Mouse (Mus musculus) cerebellum, adult 2 months (tissue): Measurements from ENCODE around the gene Nek3. TPM values are rescaled to one million over a fixed set of nuclear protein-coding genes. Genes with fewer than 3 reads are reported as not detected.

ENCODE experiments used
- DNase-seq, 2 experiments: peaks; one replicate each; pipeline ENCODE4 v3.0.0; 2021
- H3K27ac ChIP-seq: fragments of 200-500 bp; 2 replicates; pipeline ENCODE4 v1.5.1; 2012; ENCODE audit warnings: low read length, control low read depth, inconsistent platforms; ENCODE audit not compliant: insufficient read depth
- H3K27me3 ChIP-seq: fragments of 200-500 bp; 2 replicates; pipeline ENCODE4 v1.6.1; 2012; ENCODE audit warnings: inconsistent platforms, mild to moderate bottlenecking, low read length, moderate library complexity; ENCODE audit not compliant: control insufficient read depth, insufficient read depth
- H3K4me1 ChIP-seq: fragments of 200-500 bp; 2 replicates; pipeline ENCODE4 v1.6.1; 2011; ENCODE audit warnings: low read length; ENCODE audit not compliant: control insufficient read depth, insufficient read depth
- H3K4me3 ChIP-seq: fragments of 200-500 bp; replicated peaks from 2 replicates; pipeline ENCODE3; 2011; ENCODE audit warnings: mild to moderate bottlenecking, low read depth, low read length, control low read depth; ENCODE audit not compliant: insufficient read depth
- CTCF ChIP-seq: fragments of 200-500 bp; IDR thresholded peaks from 2 replicates; pipeline ENCODE4 v1.5.1; 2011; ENCODE audit warnings: low read depth, mild to moderate bottlenecking, control low read depth, low read length, moderate library complexity, borderline replicate concordance; ENCODE audit not compliant: insufficient read depth
- POLR2A ChIP-seq: fragments of 200-500 bp; IDR thresholded peaks from 2 replicates; pipeline ENCODE4 v1.6.1; 2011; ENCODE audit warnings: low read length, control low read depth, borderline replicate concordance; ENCODE audit not compliant: insufficient read depth
- WGBS: fragments of 180-500 bp; shearing (Covaris S2); methylation state at CpG from one replicate; pipeline ENCODE4 v1.1.7; 2018; 5-methylcytosine and 5-hydroxymethylcytosine counted together
- polyA plus RNA-seq: library from polyadenylated mRNA; depleted of rRNA; stranded (reverse); fragments of >200 nt; gene quantifications from 2 replicates; pipeline ENCODE4 v1.2.3, GENCODE M21; 2012; rRNA removed

Gene Nek3
- polyA plus RNA-seq, 1 experiment, result 7.0 TPM

GRCm38 (mm10) chr8:22091568-22091967 lies 74.7 kb downstream of the Nek3 start:
- 39% methylated on average over 8 of the region's 8 CpGs for WGBS
- no peak overlapping the region for H3K4me3 ChIP-seq
- H3K27me3 ChIP-seq, result no peaks in the 10 kb centered on the region
- no peak for DNase-seq
- TF ChIP-seq POLR2A (no peak), CTCF (0 out of 2 replicates have a peak, but pooled peaks have one; percentile 12)
- no peak overlapping the region for H3K27ac ChIP-seq
- no peaks in the 10 kb centered on the region for H3K4me1 ChIP-seq

DNA sequence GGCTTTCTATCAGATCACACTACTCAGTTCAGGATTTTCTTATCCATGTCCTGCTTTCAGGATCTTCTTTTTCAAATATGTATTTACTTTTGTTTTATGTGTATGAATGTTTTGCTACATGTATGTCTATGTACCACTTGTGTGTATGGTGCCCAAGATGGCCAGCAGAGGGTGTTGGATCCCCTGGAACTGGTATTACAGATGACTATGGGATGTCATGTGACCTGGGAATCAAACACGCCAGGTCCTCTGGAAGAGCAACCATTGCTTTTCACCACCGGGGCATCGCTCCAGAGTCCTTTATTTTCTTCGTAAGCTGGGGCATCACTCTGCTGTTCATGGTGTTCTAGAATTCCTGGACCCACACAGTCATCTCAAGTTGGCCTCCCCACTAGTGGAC lies 77.0 kb downstream of the Nek3 start:
- no peaks in the 10 kb centered on the region for H3K27me3 ChIP-seq
- H3K4me3 ChIP-seq, result no peak overlapping the region
- TF ChIP-seq CTCF (no peak), POLR2A (no peak)
- no peak for DNase-seq
- WGBS, result 93% methylated on average over 4 of the region's 4 CpGs
- no peaks in the 10 kb centered on the region for H3K4me1 ChIP-seq
- H3K27ac ChIP-seq, result no peak overlapping the region

GRCm38 (mm10) chr8:22079313-22080007 lies 86.8 kb downstream of the Nek3 start:
- no peak overlapping the region for H3K27ac ChIP-seq
- H3K27me3 ChIP-seq, result no peaks in the 10 kb centered on the region
- no peak for TF ChIP-seq CTCF
- no peak for TF ChIP-seq POLR2A
- WGBS, result 85% methylated on average over 9 of the region's 9 CpGs
- H3K4me1 ChIP-seq, result no peaks in the 10 kb centered on the region
- no peak for DNase-seq
- H3K4me3 ChIP-seq, result no peak overlapping the region

Other genes starting within 250 kb of the Nek3 start
- not detected in 2 replicates for gene Defb15, start 233.7 kb downstream of the Nek3 start, polyA plus RNA-seq
- not detected in 2 replicates for gene Defb35, start 228.1 kb downstream of the Nek3 start, polyA plus RNA-seq
- not detected in 2 replicates for gene Defb13, start 219.7 kb downstream of the Nek3 start, polyA plus RNA-seq
- not detected in 2 replicates for gene Fam90a1a, start 207.7 kb downstream of the Nek3 start, polyA plus RNA-seq
- not detected in 2 replicates for gene Ccdc70, start 196.7 kb downstream of the Nek3 start, polyA plus RNA-seq
- gene Atp7b, start 106.1 kb downstream of the Nek3 start, polyA plus RNA-seq, result 2.2 and 2.6 TPM in 2 replicates
- 15.1 and 15.5 TPM in 2 replicates for gene Alg11, start 105.7 kb downstream of the Nek3 start, polyA plus RNA-seq
- gene Nek5, start 41.4 kb downstream of the Nek3 start, polyA plus RNA-seq, result 0.33 and 0.67 TPM in 2 replicates
- gene Ckap2, start 19.4 kb upstream of the Nek3 start, polyA plus RNA-seq, result 0.71 and 1.1 TPM in 2 replicates
- 20.5 and 20.9 TPM in 2 replicates for gene Vps36, start 26.4 kb upstream of the Nek3 start, polyA plus RNA-seq
- gene Thsd1, start 60.9 kb upstream of the Nek3 start, polyA plus RNA-seq, result 4.5 and 5.2 TPM in 2 replicates
- 0.03 TPM in 1 of 2 replicates, not detected in the other for gene Tpte, start 117.0 kb upstream of the Nek3 start, polyA plus RNA-seq
- gene Slc25a15, start 232.2 kb upstream of the Nek3 start, polyA plus RNA-seq, result 12.1 and 13.1 TPM in 2 replicates
- 21.7 and 22.5 TPM in 2 replicates for gene Mrps31, start 244.9 kb upstream of the Nek3 start, polyA plus RNA-seq